Mouse (Mus musculus) MEL (cell line): ENCODE measurements around the gene Msi2.

Source experiments
- BHLHE40 ChIP-seq: IDR thresholded peaks from 2 replicates; pipeline ENCODE4 v1.6.1; 2012; ENCODE audit warnings: low read depth, mild to moderate bottlenecking, inconsistent platforms, low read length, improper control_type of control experiment, borderline replicate concordance
- POLR2AphosphoS2 ChIP-seq: IDR thresholded peaks from 2 replicates; pipeline ENCODE4 v1.6.1; 2011; ENCODE audit warnings: low read length, improper control_type of control experiment
- POLR2AphosphoS5 ChIP-seq: IDR thresholded peaks from 2 replicates; pipeline ENCODE4 v1.6.1; 2012; ENCODE audit warnings: low read depth, borderline replicate concordance, mild to moderate bottlenecking, inconsistent platforms, low read length, moderate library complexity, mixed read lengths

DNA sequence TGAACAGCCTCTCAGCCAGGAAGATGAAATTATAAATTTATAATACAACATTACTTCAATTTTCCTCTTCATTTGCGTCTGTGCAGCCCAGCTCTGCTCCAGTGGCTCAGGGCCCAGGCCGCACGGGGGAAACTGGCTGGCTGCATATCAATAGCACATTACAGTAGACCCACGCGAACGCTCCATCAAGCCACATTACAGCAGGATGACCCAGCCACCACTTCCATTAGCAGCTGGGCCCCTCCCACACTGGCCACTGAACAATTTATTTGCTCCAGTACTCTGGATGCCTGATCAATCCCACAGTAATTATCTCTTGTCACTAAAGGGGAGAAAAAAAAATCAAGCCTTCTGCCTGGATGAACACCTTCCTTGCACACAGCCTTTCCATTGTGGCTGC lies 328.8 kb downstream of the Msi2 start:
- TF ChIP-seq BHLHE40, result no peak
- no peak for TF ChIP-seq POLR2AphosphoS2
- no peak for TF ChIP-seq POLR2AphosphoS5
